Mouse (Mus musculus) adrenal gland, postnatal 0 days (tissue): ENCODE results near the gene Cypt4. TPM values are rescaled to one million over a fixed set of nuclear protein-coding genes. Genes with fewer than 3 reads are reported as not detected.

Experiments
- polyA plus RNA-seq: library from polyadenylated mRNA; unstranded; fragments of >200 nt; fragmentation: Nextera tagmentation; extraction: Ambion mirVana; gene quantifications from 2 replicates; pipeline ENCODE4 v1.2.1, GENCODE M21; 2015

Cypt4 gene
- not detected in 2 replicates for polyA plus RNA-seq

DNA sequence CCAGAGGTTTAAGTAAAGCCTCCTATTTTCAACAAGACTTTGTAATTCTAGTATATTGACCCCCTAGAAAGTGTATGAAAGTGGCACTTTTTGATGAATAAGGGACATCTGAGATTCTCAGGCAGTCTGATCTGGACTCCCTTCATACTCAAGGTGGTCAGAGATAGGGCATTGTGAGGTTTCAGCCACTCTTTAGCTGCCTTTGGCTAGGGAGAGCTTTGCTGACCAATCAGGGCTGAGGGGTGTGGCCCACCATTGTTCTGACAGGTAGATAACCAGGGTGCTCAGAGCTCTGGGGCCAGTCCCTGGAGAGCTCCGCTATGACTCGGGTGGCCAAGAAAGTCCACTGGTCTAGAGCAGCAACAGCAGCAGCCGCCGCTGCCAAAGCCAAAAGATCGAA is at the start of gene Cypt4:
Gene Cypt4 (plus strand): TSS at position 301 of the 400 bp plus-strand sequence.

Other genes starting within 250 kb of the Cypt4 start
- gene Dpy19l1, start 122.1 kb upstream of the Cypt4 start, polyA plus RNA-seq, result 16.4 and 23.3 TPM in 2 replicates
- gene Dpy19l2, start 71.1 kb downstream of the Cypt4 start, polyA plus RNA-seq, result 0.08 and 0.16 TPM in 2 replicates
- 5.1 and 5.7 TPM in 2 replicates for gene Tbx20, start 149.1 kb downstream of the Cypt4 start, polyA plus RNA-seq